Mouse (Mus musculus) spleen, embryonic (tissue): ENCODE measurements at regions not wholly inside any gene's neighbourhood (a gene's known extent, or its start where the extent isn't known, plus 50 kb on each side); places are given as distances from the start of the nearest gene placed in this dataset.

Experiments
- CTCF ChIA-PET: fragments of 350-600 bp; sonication (Branson Sonifier 250); formaldehyde crosslinking; loops from one replicate; lab custom pipeline; 2022; lab: Charles Lee

- CTCF ChIA-PET, result no interaction called here
These were observed 327.9 kb downstream of the Matn1 start for GRCm38 (mm10) chr4:131272060-131272459.

DNA sequence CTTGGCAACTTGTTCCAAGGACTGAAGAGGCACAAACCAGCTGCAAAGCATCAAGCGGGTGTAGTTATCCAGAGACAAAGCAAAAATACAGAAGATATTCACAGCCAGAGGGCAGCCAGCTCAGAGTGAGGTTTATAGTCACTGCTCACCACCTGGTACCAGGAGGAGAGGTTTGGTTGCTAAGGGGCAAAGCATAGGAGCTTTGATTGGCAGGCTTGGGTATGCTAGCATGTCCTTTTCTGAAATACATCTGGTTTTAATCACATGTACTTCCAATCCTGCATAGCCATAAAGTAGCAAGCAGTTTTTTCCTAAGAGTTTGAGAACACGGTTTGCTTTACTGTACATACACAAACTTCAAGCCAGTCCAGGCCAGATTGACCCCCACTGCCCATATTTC is 349.4 kb downstream of the Matn1 start:
- CTCF ChIA-PET, result no interaction called here

DNA sequence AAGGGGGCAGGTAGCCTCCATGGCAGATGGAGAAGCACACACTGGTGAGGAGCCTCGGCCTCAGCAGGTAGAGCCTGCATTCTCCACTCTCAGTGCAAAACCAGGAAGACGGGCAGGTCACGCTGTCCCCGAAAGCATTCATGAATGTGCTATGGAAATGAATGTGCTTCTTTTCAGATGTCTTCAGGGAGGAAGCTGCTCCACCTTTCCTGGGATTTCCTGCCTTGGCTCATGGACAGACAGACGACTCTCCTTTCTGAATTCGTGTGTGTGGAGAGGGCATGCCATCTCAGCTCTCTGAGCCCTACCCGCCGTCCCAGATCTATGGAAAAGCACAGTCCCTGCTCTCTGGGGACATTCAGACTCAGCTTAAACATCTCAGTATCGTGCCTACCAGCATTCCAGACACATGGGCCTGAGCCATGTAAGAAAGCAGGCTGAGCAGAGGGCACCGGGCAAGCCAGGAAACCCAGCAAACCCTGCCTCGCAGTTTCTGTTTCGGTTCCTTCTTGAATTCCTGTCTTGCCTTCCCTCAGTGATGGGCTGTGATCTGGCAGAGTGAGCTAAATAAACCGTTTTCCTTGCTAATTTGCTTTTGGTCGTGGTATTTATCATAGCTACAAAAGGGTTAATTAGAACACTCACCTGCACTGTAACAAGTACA is 354.0 kb downstream of the Matn1 start:
- CTCF ChIA-PET, result no interaction called here

DNA sequence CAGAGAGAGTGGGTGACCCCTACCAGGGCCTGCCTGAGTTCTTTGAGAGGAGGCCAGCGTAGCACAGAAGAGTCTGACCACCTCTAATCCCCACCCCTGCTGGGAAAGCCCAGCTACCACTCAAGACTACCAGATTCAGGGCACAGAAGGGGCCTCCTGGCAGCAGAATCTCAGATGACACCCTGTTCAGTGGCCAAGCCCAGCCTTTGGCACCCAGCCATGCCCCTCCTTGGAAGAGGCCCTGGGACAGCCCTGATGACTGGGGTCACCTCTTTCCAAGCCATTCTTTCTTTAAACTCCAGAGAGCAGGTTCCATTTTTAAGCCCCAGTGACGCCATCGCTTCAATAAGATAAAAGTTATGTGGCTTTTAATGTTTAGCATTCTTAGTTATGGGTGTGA is 359.8 kb downstream of the Matn1 start:
- CTCF ChIA-PET, result no interaction called here

DNA sequence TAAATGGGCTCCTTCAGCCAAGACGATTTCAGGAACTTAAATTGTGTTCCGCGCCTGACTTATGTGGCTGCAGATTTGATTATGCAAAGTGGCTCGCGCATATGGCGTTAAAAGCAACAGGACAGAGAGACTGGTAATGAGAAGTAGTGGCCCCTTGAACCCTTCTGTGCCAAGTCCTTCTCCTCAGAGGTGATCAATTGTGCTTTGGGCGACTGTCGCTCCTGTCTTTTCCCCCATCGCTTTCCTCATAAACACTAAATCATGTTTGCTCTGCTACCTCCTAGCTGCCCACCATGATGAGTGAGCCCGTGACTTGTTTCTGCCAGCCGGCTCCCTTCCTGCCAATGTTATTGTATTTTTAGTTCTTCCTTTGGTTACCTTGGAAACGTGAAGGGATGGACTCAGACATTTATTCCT is 360.2 kb downstream of the Matn1 start:
- CTCF ChIA-PET, result no interaction called here

DNA sequence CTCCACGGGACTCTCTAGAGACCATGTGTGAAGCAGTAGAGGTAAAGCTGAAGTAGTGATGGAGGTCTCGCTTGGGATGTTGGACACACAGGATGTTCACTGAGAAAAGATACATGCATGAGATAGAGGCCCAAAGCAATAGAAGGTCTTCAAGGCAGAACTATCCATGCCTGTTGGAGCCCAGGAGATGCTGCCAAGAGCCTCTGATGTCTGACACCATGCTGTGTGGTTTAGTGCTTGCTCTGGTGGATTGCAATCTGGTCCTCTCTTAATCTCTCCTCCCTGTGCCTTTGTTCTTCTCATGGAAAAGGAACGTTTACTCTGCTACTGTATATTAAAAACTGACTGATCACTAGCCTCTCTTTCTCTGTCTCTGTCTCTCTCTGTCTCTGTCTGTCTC is 370.0 kb downstream of the Matn1 start:
- CTCF ChIA-PET, result no interaction called here

GRCm38 (mm10) chr4:131316041-131316440 is 371.9 kb downstream of the Matn1 start:
- CTCF ChIA-PET, result no interaction called here

DNA sequence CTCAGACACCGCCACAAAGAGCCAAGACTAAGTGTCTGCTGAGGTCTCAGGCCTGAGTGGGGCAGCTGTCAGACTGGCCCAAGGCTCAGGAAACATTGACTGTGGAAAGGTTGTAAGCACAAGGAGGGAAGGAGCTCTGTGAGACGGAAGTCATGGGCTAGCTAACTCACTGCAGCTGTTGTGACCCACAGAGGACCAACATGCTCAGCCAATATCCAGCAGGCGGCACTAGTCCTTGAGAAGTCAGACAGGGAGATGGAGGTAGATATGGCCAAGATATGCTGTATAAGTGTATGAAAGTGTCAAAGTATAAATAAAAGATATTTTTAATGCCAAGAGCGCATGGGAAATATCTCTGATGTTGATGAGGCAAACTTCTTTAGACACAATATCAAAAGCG is 378.1 kb downstream of the Matn1 start:
- CTCF ChIA-PET, result no interaction called here

- CTCF ChIA-PET, result no interaction called here
These were observed 380.3 kb downstream of the Matn1 start for GRCm38 (mm10) chr4:131324486-131324885.

DNA sequence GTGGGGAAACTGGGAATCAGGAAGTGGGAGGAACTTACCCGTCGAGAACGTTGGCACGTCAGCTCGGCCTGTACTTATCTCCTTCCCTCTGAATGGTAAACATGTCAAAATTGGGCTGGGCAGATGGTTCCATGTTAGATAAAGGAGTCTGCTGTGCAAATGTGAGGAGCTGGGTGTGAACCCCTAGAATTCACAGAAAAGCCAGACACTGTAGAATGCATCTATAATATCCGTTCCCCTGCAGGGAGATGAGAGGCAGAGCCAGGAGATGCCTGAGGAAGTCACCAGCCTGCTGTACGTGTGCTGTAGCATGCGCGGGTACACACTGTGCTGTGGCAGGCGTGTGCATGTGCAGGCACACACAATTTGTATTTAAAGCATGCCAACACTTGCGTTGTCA is 381.0 kb downstream of the Matn1 start:
- CTCF ChIA-PET, result no interaction called here

GRCm38 (mm10) chr4:131325609-131326008 is 381.4 kb downstream of the Matn1 start:
- CTCF ChIA-PET, result no interaction called here

- CTCF ChIA-PET, result no interaction called here
These were observed 385.2 kb downstream of the Matn1 start for GRCm38 (mm10) chr4:131329398-131329797.

DNA sequence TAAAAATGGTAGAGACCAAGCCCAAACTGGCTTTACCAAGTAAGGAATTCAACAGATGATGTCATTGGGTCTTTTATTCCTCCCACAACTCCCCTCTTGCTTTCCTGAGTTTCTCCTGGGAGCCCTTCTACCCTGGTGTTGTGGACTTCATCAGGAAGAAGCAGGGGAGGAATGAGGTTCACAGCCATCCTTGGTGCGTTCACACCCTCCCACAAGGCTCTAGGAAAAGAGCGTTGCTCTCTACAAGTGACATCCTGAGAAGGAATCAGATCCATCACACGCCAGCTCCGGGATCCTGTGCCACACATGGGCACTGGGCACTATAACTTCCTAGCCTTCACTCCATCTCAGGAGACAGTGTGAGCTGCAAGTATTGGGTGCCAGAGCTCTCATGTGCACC is 387.5 kb downstream of the Matn1 start:
- CTCF ChIA-PET, result no interaction called here

DNA sequence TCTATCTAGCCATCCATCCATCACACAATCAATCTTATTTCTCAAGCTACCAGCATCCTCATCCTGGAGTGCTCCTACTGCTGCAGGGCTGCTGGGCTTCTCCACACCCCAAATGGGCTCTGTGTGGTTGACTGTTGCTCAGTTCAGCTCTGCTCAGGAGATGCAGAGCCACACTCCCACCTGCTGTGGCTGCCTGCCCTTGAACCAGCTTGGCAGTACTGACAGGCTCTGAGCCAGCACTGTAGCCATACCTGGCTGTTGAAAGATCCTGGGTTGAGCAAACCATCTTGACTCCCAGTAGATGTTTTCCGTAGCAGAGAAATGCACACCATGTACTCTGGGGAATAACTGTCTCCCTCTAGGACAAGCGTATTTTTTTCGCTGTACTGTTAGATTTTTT is 392.6 kb downstream of the Matn1 start:
- CTCF ChIA-PET, result no interaction called here

- CTCF ChIA-PET, result no interaction called here
These were observed 397.0 kb downstream of the Matn1 start for GRCm38 (mm10) chr4:131340993-131341695.

- CTCF ChIA-PET, result no interaction called here
These were observed 402.5 kb downstream of the Matn1 start for GRCm38 (mm10) chr4:131346727-131347126.

- CTCF ChIA-PET, result no interaction called here
These were observed 406.1 kb downstream of the Matn1 start for GRCm38 (mm10) chr4:131350268-131350667.

- CTCF ChIA-PET, result no interaction called here
These were observed 410.7 kb downstream of the Matn1 start for GRCm38 (mm10) chr4:131354908-131355307.

- CTCF ChIA-PET, result no interaction called here
These were observed 411.4 kb downstream of the Matn1 start for GRCm38 (mm10) chr4:131355526-131355991.

DNA sequence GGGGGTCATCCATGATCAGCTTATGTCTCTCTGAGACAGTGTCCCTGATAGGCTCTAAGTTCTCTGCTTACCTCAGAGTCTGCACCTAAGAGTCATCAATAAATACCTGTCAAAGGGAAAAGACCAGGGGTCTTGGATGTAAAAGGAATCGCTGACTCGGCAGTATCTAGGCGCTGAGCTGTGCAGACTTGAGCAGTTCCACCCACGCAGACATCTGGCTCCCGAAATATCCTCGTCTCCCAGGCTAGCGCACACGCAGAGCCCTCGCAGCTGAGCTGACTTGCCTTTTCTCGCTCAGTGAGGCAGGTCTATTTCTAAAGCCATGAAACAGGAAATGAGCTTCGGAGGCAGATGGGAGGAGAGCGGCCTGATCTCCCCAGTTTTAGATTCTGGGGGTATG is 412.1 kb downstream of the Matn1 start:
- CTCF ChIA-PET, result no interaction called here

GRCm38 (mm10) chr4:131363030-131363429 is 418.8 kb downstream of the Matn1 start:
- CTCF ChIA-PET, result no interaction called here

- CTCF ChIA-PET, result no interaction called here
These were observed 420.6 kb downstream of the Matn1 start for GRCm38 (mm10) chr4:131364671-131365252.

GRCm38 (mm10) chr4:131366006-131366405 is 421.8 kb downstream of the Matn1 start:
- CTCF ChIA-PET, result no interaction called here
